Mouse (Mus musculus): Measurements from ENCODE around the gene Mogs.

The Mogs gene

GRCm38 (mm10) chr6:83121863-83122710 is 6.8 kb downstream of the Mogs start:
- no peak for DNase-seq (ENCODE audit: inconsistent ontology term)

DNA sequence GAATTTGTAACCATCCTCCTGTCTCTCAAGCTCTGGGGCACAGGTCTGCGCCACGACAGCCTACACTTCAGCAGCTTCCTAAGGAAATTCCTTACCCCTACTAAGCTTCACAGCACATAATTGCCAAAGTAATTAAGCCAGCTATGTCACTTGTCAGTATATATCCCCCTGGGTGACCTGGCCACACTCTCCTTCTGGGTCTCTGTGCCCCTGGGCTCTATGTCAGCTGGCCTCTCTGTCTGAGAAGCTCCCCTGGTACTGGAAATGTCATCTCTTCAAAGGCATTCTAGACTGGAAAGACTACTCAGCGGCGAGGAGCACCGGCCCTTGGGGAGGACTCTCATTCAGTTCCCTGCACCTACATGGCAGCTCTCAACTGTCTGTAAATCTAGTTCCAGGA is 7.7 kb downstream of the Mogs start:
- no peak for DNase-seq (ENCODE audit: inconsistent ontology term)

GRCm38 (mm10) chr6:83124851-83125312 is 9.6 kb downstream of the Mogs start:
- peak; percentile 90 for DNase-seq (ENCODE audit: inconsistent ontology term)

DNA sequence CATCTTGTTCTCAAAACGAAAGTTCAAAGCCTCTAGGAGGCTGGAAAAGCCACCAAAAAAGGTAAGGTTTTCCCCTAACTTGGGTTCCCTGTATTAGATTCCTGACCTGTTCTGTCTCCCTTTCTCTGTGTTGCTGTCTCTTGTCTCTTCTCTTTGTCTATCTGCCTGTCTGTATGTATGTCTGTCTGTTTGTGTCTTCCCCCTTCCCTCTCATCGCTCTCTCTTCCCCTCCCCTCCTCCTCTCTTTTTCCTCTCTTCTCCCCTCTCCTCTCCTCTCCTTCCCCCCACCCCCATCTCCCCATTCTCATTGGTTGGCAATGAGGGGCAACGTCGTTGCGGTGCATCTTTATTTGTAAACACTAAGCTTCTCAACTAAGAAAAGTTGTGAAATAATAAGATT is 10.0 kb downstream of the Mogs start, which contains the start of gene Ino80b:
Gene Ino80b, minus strand, starts transcription at position 101 of the 400 bp plus-strand sequence.
- DNase-seq (ENCODE audit: inconsistent ontology term) = no peak

- DNase-seq (ENCODE audit: inconsistent ontology term) = no peak
Observed at GRCm38 (mm10) chr6:83127419-83127818, 12.1 kb downstream of the Mogs start.

DNA sequence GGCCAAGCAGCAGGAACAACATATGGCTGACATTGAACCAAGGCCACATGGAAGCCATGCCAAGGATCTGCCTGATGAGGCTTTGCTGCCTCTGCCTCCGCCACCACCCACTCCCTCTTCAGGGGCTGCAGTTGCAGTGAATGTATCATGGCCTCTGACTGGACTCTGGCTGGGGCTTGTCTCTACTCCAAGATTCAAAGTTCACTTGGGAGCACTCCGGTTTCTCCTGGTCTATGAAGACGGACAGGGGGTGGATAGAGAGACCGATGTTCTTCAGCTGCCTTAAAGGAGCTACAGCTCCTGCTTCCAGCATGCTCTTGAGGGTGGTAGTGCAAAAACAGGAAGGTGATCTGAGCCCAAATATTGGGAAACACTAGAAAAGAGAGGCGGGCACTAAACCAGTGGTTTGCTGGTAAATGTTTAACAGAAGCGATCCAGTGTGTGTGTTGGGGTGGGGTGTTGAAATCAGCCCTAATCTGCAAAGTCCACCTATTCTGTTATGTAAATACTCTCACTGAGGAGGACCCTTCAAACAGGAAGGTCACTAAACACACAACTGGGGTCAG is 16.3 kb downstream of the Mogs start:
- DNase-seq (ENCODE audit: inconsistent ontology term) = no peak

DNA sequence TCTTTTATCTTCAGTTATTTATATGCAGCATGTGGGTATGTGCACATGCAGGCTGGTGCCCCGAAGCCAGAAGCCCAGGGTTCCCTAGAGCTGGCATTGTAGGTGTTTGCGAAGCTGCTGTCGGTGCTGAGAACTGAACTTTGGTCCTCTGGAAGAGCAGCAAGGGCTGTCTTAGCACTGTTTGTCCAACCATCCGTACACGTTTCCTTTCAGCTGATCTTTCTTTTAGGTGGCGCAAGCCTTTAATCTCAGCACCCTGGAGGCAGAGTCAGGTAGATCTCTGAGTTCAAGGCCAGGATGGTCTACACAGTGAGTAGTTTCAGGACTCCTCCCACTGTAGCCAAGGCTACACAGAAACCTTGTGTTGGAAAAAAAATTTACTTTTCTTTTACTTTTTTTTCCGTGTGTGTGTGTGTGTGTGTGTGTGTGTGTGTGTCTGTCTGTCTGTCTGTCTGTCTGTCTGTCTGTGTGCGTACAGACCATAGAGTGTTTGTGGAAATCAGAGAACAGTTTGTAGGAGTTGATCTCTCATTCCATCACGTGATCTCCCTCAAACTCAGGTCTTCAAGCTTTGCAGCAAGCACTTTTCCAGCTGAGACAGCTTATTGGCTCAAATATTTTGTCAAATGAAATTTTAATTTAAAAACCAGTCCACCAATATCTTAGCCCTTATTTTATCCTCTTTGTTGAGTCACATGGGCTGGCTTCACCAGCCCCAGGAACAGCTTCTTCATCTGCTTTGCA is 17.1 kb downstream of the Mogs start:
- no peak for DNase-seq (ENCODE audit: inconsistent ontology term)

DNA sequence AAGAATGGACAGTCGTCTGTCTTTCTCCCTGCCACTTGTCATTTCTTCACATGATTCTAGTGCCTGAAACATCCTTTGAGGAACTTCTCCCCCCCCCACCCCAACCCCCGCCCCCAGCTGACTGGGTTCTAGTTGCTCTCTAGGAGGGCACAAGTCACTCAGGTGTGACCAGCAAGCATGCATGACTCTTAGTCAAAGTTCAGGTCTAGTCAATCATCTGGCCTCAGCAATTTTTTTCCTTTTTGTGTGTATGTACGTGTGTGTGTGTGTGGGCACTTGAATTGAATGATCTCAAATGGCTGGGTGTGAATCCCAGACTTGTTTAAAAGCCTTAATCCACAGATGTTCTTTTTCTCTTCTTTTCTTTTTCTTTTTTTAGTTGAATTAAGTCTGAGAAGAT is 18.9 kb downstream of the Mogs start:
- DNase-seq (ENCODE audit: inconsistent ontology term) = no peak

DNA sequence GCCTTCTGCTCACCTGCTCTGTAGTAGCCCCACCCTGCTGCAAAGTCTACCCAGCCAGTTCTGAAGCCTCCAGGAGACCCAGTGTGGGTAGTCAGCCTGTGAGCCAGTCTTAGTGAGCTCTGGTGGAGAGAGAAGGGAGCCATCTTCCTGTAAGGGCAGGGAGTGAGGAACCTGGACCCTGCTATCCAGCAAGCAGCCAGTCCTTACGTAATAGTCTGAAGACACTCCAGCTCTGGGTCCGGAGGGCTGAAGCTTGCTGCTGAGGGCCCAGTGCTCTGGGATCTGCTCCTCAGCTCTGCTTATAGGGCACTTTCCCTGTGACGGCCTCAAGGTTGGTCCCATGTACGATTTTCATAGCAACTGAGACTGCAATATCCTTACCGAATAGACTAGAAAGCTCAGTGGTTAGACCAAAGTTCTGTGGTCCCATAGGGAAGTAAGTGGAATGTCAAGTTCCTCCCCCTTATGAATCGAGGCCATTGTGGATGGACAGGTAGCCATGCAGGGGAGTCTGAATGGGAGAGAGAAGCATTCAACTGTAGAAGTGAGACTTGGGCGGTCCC is 19.7 kb downstream of the Mogs start, which contains the start of gene Rtkn:
Gene Rtkn, plus strand, starts transcription at position 513 of the 563 bp plus-strand sequence.
- no peak for DNase-seq (ENCODE audit: inconsistent ontology term)

DNA sequence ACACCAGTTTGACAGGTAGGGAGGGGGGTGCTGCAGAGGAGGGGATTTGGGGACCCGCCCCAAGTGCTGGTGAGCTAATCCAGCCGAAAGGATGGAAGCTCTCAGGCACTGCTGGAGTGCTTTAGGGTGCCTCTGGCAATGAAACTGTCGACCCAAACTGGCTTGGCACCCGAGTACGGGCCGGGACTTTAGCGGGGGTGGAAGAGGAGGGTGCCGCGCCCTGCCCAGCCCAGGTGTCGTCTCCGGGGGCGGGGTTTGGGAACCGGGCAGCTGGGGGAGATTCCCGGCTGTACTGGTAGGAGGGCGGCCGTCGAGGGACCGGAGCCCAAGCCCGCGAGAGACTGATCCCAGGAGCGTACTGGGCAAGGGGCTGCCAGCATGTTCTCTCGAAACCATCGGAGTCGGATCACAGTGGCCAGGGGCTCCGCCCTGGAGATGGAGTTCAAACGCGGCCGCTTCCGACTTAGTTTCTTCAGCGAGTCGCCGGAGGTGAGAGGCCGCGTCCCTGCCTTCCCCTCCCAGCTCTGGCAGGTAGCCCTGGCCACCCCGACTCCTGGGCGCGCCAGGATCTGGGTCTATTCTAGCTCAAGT is 20.4 kb downstream of the Mogs start:
- no peak for DNase-seq (ENCODE audit: inconsistent ontology term)

DNA sequence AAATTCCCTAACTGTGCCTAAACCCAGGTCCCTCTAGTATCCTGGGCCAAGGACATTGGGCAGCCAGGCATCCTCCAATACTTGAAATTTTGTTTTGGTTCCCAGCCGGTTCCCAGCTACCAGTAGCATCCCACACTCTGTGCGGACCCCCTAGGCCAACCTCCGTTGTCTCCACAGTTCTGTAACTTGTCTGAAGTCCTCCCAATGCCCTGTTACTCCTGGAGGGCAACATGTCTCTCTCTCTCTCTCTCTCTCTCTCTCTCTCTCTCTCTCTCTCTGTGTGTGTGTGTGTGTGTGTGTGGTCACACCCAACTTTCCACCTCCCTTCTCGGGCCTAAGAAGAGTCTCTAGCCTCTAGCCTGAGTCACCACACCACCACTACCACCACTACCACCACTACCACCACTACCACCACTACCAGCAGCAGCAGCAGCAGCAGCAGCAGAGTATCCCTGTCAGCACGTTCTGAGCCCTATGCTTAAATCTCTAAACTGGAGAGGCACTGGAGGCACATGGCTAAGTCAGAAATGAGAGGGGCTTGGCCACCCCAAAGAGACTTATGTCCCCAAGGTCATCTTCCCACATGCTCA is 21.1 kb downstream of the Mogs start:
- peak; percentile 22 for DNase-seq (ENCODE audit: inconsistent ontology term)

- peak; percentile 84 for DNase-seq (ENCODE audit: inconsistent ontology term)
Observed at GRCm38 (mm10) chr6:83136881-83137575, 21.7 kb downstream of the Mogs start.

- peak; percentile 84 for DNase-seq (ENCODE audit: inconsistent ontology term)
Observed at GRCm38 (mm10) chr6:83137576-83137950, 22.3 kb downstream of the Mogs start.

DNA sequence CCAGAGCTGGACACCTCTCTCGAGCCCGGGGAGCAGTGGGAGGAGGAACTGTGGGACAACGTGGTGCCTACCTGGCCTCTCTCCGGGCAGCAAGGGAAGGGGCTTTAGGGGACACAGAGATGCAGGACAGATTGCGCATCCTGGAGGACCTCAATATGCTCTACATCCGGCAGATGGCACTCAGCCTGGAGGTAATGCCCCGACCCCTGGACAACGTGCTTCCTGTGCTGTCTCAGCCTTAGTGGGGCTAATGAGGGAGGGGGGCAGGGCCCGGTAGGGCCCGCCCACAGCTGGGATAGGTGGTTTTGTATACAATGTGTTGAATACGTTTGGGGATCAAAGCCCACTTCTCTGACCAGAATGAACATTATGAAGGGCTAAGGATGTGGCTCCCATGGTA is 22.8 kb downstream of the Mogs start:
- DNase-seq (ENCODE audit: inconsistent ontology term) = peak; percentile 56

DNA sequence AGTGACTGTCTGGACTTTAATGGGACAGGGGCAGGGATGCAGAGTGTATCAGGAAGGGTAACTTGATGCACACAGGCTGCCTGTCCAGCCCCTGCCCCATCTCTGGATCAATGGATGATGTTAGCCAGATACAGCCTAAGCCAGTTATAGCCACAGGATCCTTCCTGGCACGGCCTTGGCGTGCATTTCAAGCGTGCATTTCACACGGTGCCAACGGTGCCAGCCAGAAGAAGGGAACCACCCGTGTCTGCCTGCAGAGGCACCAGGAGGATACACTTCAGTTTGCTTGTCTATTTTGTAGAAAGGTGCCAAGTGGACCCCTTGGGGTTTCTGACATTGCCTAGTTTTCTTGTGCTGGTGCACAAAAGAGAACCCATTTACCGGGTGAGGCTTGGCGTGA is 24.7 kb downstream of the Mogs start:
- no peak for DNase-seq (ENCODE audit: inconsistent ontology term)

DNA sequence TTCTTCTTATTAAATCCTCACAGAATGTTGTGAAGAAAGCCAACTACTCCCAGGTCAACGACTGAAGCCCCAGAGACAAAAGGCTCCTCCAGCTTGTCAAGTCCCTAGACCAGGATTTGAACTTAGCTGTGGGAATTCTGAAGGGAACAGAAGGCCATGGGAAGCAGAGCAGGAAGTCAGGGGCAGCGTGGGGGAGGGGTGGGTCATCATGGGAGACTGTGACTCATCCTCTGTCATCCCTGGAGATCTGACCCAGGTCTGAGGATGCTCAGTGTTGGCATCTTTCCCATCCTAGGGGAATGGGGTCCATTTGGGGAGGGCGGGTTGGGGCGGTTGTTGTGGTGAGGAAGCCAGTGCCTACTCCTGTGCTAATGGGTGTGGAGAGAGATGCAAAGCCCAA is 26.3 kb downstream of the Mogs start:
- peak; percentile 61 for DNase-seq (ENCODE audit: inconsistent ontology term)

GRCm38 (mm10) chr6:83142211-83142731 is 27.0 kb downstream of the Mogs start:
- DNase-seq (ENCODE audit: inconsistent ontology term) = peak; percentile 54

DNA sequence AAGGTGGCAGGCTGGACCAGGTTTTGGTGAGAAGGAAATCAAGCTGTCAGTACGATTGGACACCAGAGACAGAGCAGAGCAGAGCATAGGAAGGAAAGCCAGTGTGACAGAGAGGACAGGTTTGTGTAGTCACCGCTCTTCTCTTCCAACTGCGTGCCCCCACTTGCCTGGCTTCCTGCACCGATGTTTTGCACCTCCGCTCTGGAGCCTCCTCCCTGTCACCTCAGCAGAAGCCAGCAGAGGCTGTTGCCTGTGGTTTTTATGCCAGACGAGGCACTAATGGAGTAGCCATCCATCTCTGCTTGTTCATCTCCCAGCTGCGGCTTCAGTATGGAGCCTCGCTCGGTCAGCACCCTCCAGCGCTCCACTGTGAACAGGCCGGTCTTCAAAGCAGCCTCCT is 27.6 kb downstream of the Mogs start:
- DNase-seq (ENCODE audit: inconsistent ontology term) = no peak

- DNase-seq (ENCODE audit: inconsistent ontology term) = peak; percentile 70
Observed at GRCm38 (mm10) chr6:83145209-83145608, 29.9 kb downstream of the Mogs start.

DNA sequence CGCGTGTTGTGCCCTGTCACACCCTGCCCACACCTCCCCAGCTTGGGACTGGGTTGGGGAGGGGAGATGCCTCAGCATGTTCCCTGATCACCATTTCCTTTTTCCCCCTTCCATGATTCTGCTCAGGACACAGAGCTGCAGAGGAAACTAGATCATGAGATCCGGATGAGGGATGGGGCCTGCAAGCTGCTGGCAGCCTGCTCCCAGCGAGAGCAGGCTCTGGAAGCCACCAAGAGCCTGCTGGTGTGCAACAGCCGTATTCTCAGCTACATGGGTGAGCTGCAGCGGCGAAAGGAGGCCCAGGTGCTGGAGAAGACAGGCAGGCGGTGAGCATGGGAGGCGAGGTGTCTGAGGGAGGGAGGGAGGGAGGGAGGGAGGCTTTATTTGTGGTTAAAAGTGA is 30.5 kb downstream of the Mogs start:
- no peak for DNase-seq (ENCODE audit: inconsistent ontology term)
